Mouse (Mus musculus) heart, embryonic 12.5 days (tissue): ENCODE measurements around the gene Mllt1. TPM values are rescaled to one million over a fixed set of nuclear protein-coding genes. Genes with fewer than 3 reads are reported as not detected.

Experiments
- ATAC-seq: fragments of 200-750 bp; cut with Nextera tagmentation; 2 replicates; pipeline ENCODE4 v1.8.0; 2017; ENCODE audit warnings: moderate TSS enrichment, moderate library complexity; ENCODE audit not compliant: insufficient number of reproducible peaks, low FRiP score
- H3K27ac ChIP-seq: fragments of 300-500 bp; sonication (generic); 2 replicates; pipeline ENCODE4 v1.5.1; 2016; ENCODE audit warnings: mild to moderate bottlenecking, moderate library complexity; ENCODE audit not compliant: poor library complexity, severe bottlenecking
- H3K27me3 ChIP-seq: fragments of 300-500 bp; sonication (generic); replicated peaks from 2 replicates; pipeline ENCODE4 v1.6.1; 2016; ENCODE audit warnings: mild to moderate bottlenecking, moderate library complexity
- H3K36me3 ChIP-seq: fragments of 300-500 bp; sonication (generic); 2 replicates; pipeline ENCODE4 v1.6.1; 2016; ENCODE audit warnings: mild to moderate bottlenecking, moderate library complexity
- H3K4me1 ChIP-seq: fragments of 300-500 bp; sonication (generic); replicated peaks from 2 replicates; pipeline ENCODE4 v1.6.1; 2016; ENCODE audit warnings: mild to moderate bottlenecking
- H3K4me2 ChIP-seq: fragments of 300-500 bp; sonication (generic); 2 replicates; pipeline ENCODE4 v1.6.1; 2016; ENCODE audit warnings: mild to moderate bottlenecking, moderate library complexity
- H3K4me3 ChIP-seq: fragments of 300-500 bp; sonication (generic); 2 replicates; pipeline ENCODE4 v1.5.1; 2016; ENCODE audit warnings: mild to moderate bottlenecking
- H3K9ac ChIP-seq: fragments of 300-500 bp; sonication (generic); 2 replicates; pipeline ENCODE4 v1.6.1; 2016; ENCODE audit warnings: mild to moderate bottlenecking, moderate library complexity
- H3K9me3 ChIP-seq: fragments of 300-500 bp; sonication (generic); replicated peaks from 2 replicates; pipeline ENCODE4 v1.6.1; 2016; ENCODE audit warnings: mild to moderate bottlenecking, moderate library complexity
- whole genome bisulfite sequencing: fragments of 180-500 bp; shearing (Covaris S2); methylation state at CpG from one replicate; pipeline ENCODE4 v1.1.7; 2016; 5-methylcytosine and 5-hydroxymethylcytosine counted together
- polyA plus RNA-seq: library from polyadenylated mRNA; unstranded; fragments of >200 nt; fragmentation: Nextera tagmentation; extraction: Ambion mirVana; gene quantifications from 2 replicates; pipeline ENCODE4 v1.2.1, GENCODE M21; 2016

The Mllt1 gene
- polyA plus RNA-seq, 1 experiment from 2014 or later = 45.3 TPM

GRCm38 (mm10) chr17:56861197-56861596, 74.0 kb downstream of the Mllt1 start:
- Histone ChIP-seq H3K4me2 (no peak overlapping the region), H3K27ac (no peak overlapping the region), H3K27me3 (no peaks in the 10 kb centered on the region), H3K36me3 (no peaks in the 10 kb centered on the region), H3K4me1 (peaks cover 10% of the 10 kb centered on the region), H3K9me3 (0 out of 2 replicates have a peak, but pooled peaks cover under 1% of the 10 kb centered on the region), H3K4me3 (no peak overlapping the region), H3K9ac (no peak overlapping the region)
- ATAC-seq = peak; percentile 24; the same call in 1 of the 2 replicates
- WGBS = 56% methylated on average over 3 of the region's 3 CpGs

GRCm38 (mm10) chr17:56858922-56859321, 76.3 kb downstream of the Mllt1 start:
- Histone ChIP-seq H3K27ac (peak overlapping the region; percentile 79), H3K27me3 (no peaks in the 10 kb centered on the region), H3K4me2 (peak overlapping the region; percentile 23), H3K9me3 (no peaks in the 10 kb centered on the region), H3K36me3 (no peaks in the 10 kb centered on the region), H3K4me1 (peaks cover 10% of the 10 kb centered on the region), H3K4me3 (no peak overlapping the region), H3K9ac (0 out of 2 replicates have a peak overlapping the region, but pooled peaks have one; percentile 23)
- peak; percentile 53 for ATAC-seq
- 31% methylated on average over 7 of the region's 7 CpGs for WGBS

GRCm38 (mm10) chr17:56858216-56858615, 77.0 kb downstream of the Mllt1 start:
- Histone ChIP-seq H3K27me3 (no peaks in the 10 kb centered on the region), H3K4me3 (no peak overlapping the region), H3K4me1 (peaks cover 10% of the 10 kb centered on the region), H3K9me3 (no peaks in the 10 kb centered on the region), H3K27ac (peak overlapping the region; percentile 79; the same call in 1 of the 2 replicates), H3K9ac (no peak overlapping the region), H3K36me3 (no peaks in the 10 kb centered on the region), H3K4me2 (no peak overlapping the region)
- no peak for ATAC-seq
- 55% methylated on average over 4 of the region's 4 CpGs for WGBS

- Histone ChIP-seq H3K4me2 (no peak overlapping the region), H3K4me3 (no peak overlapping the region), H3K4me1 (peaks cover 10% of the 10 kb centered on the region), H3K9ac (no peak overlapping the region), H3K27me3 (no peaks in the 10 kb centered on the region), H3K36me3 (no peaks in the 10 kb centered on the region), H3K27ac (no peak overlapping the region), H3K9me3 (no peaks in the 10 kb centered on the region)
- no peak for ATAC-seq
- WGBS = 60% methylated on average over 3 of the region's 3 CpGs
Measured at GRCm38 (mm10) chr17:56855421-56855820, 79.8 kb downstream of the Mllt1 start.

GRCm38 (mm10) chr17:56851167-56851566, 84.0 kb downstream of the Mllt1 start:
- Histone ChIP-seq H3K4me2 (no peak overlapping the region), H3K9ac (no peak overlapping the region), H3K9me3 (no peaks in the 10 kb centered on the region), H3K4me3 (no peak overlapping the region), H3K27me3 (0 out of 2 replicates have a peak, but pooled peaks cover 15% of the 10 kb centered on the region), H3K27ac (no peak overlapping the region), H3K36me3 (no peaks in the 10 kb centered on the region), H3K4me1 (no peaks in the 10 kb centered on the region)
- ATAC-seq = no peak
- 67% methylated on average over 3 of the region's 3 CpGs for WGBS

- Histone ChIP-seq H3K36me3 (no peaks in the 10 kb centered on the region), H3K4me1 (no peaks in the 10 kb centered on the region), H3K4me2 (no peak overlapping the region), H3K4me3 (no peak overlapping the region), H3K9ac (no peak overlapping the region), H3K27me3 (0 out of 2 replicates have a peak, but pooled peaks cover 15% of the 10 kb centered on the region), H3K27ac (no peak overlapping the region), H3K9me3 (no peaks in the 10 kb centered on the region)
- WGBS = 84% methylated on average over 13 of the region's 13 CpGs
- ATAC-seq = no peak
Measured at GRCm38 (mm10) chr17:56849710-56850109, 85.5 kb downstream of the Mllt1 start.

- no peak for ATAC-seq
- WGBS = 80% methylated on average over 5 of the region's 5 CpGs
- no peak overlapping the region for H3K4me3 ChIP-seq
- no peaks in the 10 kb centered on the region for H3K9me3 ChIP-seq
- H3K27ac ChIP-seq = no peak overlapping the region
- 0 out of 2 replicates have a peak, but pooled peaks cover 15% of the 10 kb centered on the region for H3K27me3 ChIP-seq
- H3K4me2 ChIP-seq = no peak overlapping the region
- no peaks in the 10 kb centered on the region for H3K36me3 ChIP-seq
- no peaks in the 10 kb centered on the region for H3K4me1 ChIP-seq
- H3K9ac ChIP-seq = no peak overlapping the region
Measured at GRCm38 (mm10) chr17:56848785-56849184, 86.4 kb downstream of the Mllt1 start.

- no peak overlapping the region for H3K4me2 ChIP-seq
- no peak overlapping the region for H3K9ac ChIP-seq
- H3K9me3 ChIP-seq = no peaks in the 10 kb centered on the region
- H3K27me3 ChIP-seq = 0 out of 2 replicates have a peak, but pooled peaks cover 12% of the 10 kb centered on the region
- WGBS = 80% methylated on average over 5 of the region's 5 CpGs
- no peak for ATAC-seq
- H3K27ac ChIP-seq = no peak overlapping the region
- no peaks in the 10 kb centered on the region for H3K4me1 ChIP-seq
- no peak overlapping the region for H3K4me3 ChIP-seq
- H3K36me3 ChIP-seq = no peaks in the 10 kb centered on the region
Measured at GRCm38 (mm10) chr17:56843678-56844077, 91.5 kb downstream of the Mllt1 start.

Other genes starting within 250 kb of the Mllt1 start
- 638 and 663 TPM in 2 replicates for gene Ndufa11, start 217.6 kb downstream of the Mllt1 start, polyA plus RNA-seq
- gene Vmac, start 217.4 kb downstream of the Mllt1 start, polyA plus RNA-seq = 12.1 and 12.9 TPM in 2 replicates
- 7.5 and 9.0 TPM in 2 replicates for gene Nrtn, start 177.9 kb downstream of the Mllt1 start, polyA plus RNA-seq
- gene Dus3l, start 170.7 kb downstream of the Mllt1 start, polyA plus RNA-seq = 33.3 and 34.8 TPM in 2 replicates
- gene Prr22, start 165.2 kb downstream of the Mllt1 start, polyA plus RNA-seq = 1.0 and 1.4 TPM in 2 replicates
- gene Rfx2, start 104.4 kb downstream of the Mllt1 start, polyA plus RNA-seq = 3.8 and 4.4 TPM in 2 replicates
- gene Acsbg2, start 61.0 kb downstream of the Mllt1 start, polyA plus RNA-seq = not detected in 2 replicates
- gene 1700061G19Rik, start 59.9 kb downstream of the Mllt1 start, polyA plus RNA-seq = 0.33 and 0.36 TPM in 2 replicates
- not detected in 2 replicates for gene Acer1, start 46.7 kb upstream of the Mllt1 start, polyA plus RNA-seq
- gene Clpp, start 54.9 kb upstream of the Mllt1 start, polyA plus RNA-seq = 98.1 and 102 TPM in 2 replicates
- gene Alkbh7, start 61.9 kb upstream of the Mllt1 start, polyA plus RNA-seq = 48.5 and 52.8 TPM in 2 replicates
- gene Pspn, start 64.6 kb upstream of the Mllt1 start, polyA plus RNA-seq = 0.55 TPM in 1 of 2 replicates, not detected in the other
- 34.3 and 36.4 TPM in 2 replicates for gene Gtf2f1, start 75.9 kb upstream of the Mllt1 start, polyA plus RNA-seq
- gene Gm17949, start 76.1 kb upstream of the Mllt1 start, polyA plus RNA-seq = 0.22 and 0.43 TPM in 2 replicates
- gene Khsrp, start 96.1 kb upstream of the Mllt1 start, polyA plus RNA-seq = 52.4 and 58.7 TPM in 2 replicates
- not detected in 2 replicates for gene Slc25a41, start 106.2 kb upstream of the Mllt1 start, polyA plus RNA-seq
- 0.27 and 0.94 TPM in 2 replicates for gene Crb3, start 123.7 kb upstream of the Mllt1 start, polyA plus RNA-seq
- 15.5 and 17.2 TPM in 2 replicates for gene Slc25a23, start 124.4 kb upstream of the Mllt1 start, polyA plus RNA-seq
- 0.66 and 1.4 TPM in 2 replicates for gene Dennd1c, start 143.1 kb upstream of the Mllt1 start, polyA plus RNA-seq
- gene Tubb4a, start 152.4 kb upstream of the Mllt1 start, polyA plus RNA-seq = 9.4 and 11.3 TPM in 2 replicates
- gene Tnfsf9, start 169.9 kb upstream of the Mllt1 start, polyA plus RNA-seq = 5.3 and 7.1 TPM in 2 replicates
- not detected in 2 replicates for gene Cd70, start 214.4 kb upstream of the Mllt1 start, polyA plus RNA-seq